Mouse (Mus musculus) midbrain, embryonic 13.5 days (tissue): ENCODE results near the gene Serinc3. TPM values are rescaled to one million over a fixed set of nuclear protein-coding genes. Genes with fewer than 3 reads are reported as not detected.

Experiments used
- ATAC-seq: fragments of 200-750 bp; cut with Nextera tagmentation; 2 replicates; pipeline ENCODE4 v1.8.0; 2017; ENCODE audit warnings: mild to moderate bottlenecking, moderate TSS enrichment, moderate library complexity
- H3K27ac ChIP-seq: fragments of 300-500 bp; sonication (generic); 2 replicates; pipeline ENCODE4 v1.5.1; 2015; ENCODE audit warnings: inconsistent platforms, mild to moderate bottlenecking, moderate library complexity
- H3K27me3 ChIP-seq: fragments of 300-500 bp; sonication (generic); 2 replicates; pipeline ENCODE4 v1.6.1; 2015; ENCODE audit warnings: mild to moderate bottlenecking, inconsistent platforms
- H3K36me3 ChIP-seq: fragments of 300-500 bp; sonication (generic); 2 replicates; pipeline ENCODE4 v1.6.1; 2015; ENCODE audit warnings: mild to moderate bottlenecking, inconsistent platforms
- H3K4me1 ChIP-seq: fragments of 300-500 bp; sonication (generic); replicated peaks from 2 replicates; pipeline ENCODE4 v1.6.1; 2015; ENCODE audit warnings: inconsistent platforms
- H3K4me2 ChIP-seq: fragments of 300-500 bp; sonication (generic); replicated peaks from 2 replicates; pipeline ENCODE4 v1.6.1; 2015; ENCODE audit warnings: moderate library complexity, mild to moderate bottlenecking, inconsistent platforms
- H3K4me3 ChIP-seq: fragments of 300-500 bp; sonication (generic); replicated peaks from 2 replicates; pipeline ENCODE4 v1.5.1; 2015; ENCODE audit warnings: mild to moderate bottlenecking, inconsistent platforms
- H3K9ac ChIP-seq: fragments of 300-500 bp; sonication (generic); replicated peaks from 2 replicates; pipeline ENCODE4 v1.6.1; 2015; ENCODE audit warnings: mild to moderate bottlenecking, inconsistent platforms
- H3K9me3 ChIP-seq: fragments of 300-500 bp; sonication (generic); 2 replicates; pipeline ENCODE4 v1.6.1; 2016; ENCODE audit warnings: mild to moderate bottlenecking, inconsistent platforms
- WGBS: fragments of 180-500 bp; shearing (Covaris S2); methylation state at CpG from one replicate; pipeline ENCODE4 v1.1.7; 2015; 5-methylcytosine and 5-hydroxymethylcytosine counted together
- polyA plus RNA-seq: library from polyadenylated mRNA; unstranded; fragments of >200 nt; fragmentation: Nextera tagmentation; extraction: Ambion mirVana; gene quantifications from 2 replicates; pipeline ENCODE4 v1.2.1, GENCODE M21; 2015

The Serinc3 gene
- polyA plus RNA-seq, 1 experiment from 2014 or later: 31.7 TPM

DNA sequence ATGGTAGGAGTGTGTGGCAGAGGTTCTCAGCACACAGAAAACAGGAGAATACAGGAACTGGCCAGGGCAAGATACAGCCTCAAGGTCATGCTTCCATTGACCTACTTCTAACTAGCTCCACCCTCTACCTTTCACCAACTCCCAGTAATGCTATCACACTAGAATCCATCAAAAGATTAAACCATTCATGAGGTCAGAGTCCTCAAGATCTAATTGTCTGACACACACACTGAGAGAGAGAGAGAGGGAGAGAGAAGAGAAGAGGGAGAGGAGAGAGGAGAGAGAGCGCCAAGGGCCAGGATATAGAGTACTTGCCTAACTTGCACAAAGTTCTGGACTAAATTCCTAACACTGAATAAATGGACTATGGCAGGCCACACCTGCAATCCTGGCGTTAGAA, 37.4 kb upstream of the Serinc3 start:
- Histone ChIP-seq H3K9ac (no peak overlapping the region), H3K4me3 (no peak overlapping the region), H3K4me2 (no peak overlapping the region), H3K9me3 (no peaks in the 10 kb centered on the region), H3K36me3 (0 out of 2 replicates have a peak, but pooled peaks cover 3% of the 10 kb centered on the region), H3K27me3 (no peaks in the 10 kb centered on the region), H3K4me1 (peaks cover 4% of the 10 kb centered on the region), H3K27ac (no peak overlapping the region)
- 92% methylated on average over 2 of the region's 2 CpGs for WGBS
- no peak for ATAC-seq

DNA sequence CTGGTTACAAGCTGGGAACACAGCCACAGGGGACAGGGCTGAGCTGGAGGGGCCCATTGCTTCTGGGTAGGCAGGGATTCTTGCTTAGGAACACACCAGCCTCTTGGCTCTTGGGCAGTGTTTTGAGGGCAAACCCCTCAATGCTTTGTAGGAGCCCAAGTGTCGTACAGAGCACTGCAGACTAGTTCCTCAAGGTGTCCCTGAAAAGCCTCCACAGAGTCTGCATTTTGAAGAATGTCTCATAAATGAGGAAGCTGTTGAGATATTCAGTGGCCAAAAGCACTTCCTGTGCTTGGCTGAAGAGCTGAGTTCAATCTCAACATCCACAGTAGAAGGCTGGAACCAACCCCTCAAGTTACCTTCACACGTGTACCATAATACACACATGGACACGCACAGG, 31.8 kb upstream of the Serinc3 start:
- ATAC-seq: no peak
- H3K36me3 ChIP-seq: 0 out of 2 replicates have a peak, but pooled peaks cover 3% of the 10 kb centered on the region
- H3K27ac ChIP-seq: no peak overlapping the region
- no peaks in the 10 kb centered on the region for H3K27me3 ChIP-seq
- H3K9me3 ChIP-seq: no peaks in the 10 kb centered on the region
- H3K4me2 ChIP-seq: no peak overlapping the region
- H3K9ac ChIP-seq: no peak overlapping the region
- H3K4me1 ChIP-seq: peaks cover 22% of the 10 kb centered on the region
- H3K4me3 ChIP-seq: no peak overlapping the region
- 96% methylated on average over 3 of the region's 3 CpGs for WGBS

DNA sequence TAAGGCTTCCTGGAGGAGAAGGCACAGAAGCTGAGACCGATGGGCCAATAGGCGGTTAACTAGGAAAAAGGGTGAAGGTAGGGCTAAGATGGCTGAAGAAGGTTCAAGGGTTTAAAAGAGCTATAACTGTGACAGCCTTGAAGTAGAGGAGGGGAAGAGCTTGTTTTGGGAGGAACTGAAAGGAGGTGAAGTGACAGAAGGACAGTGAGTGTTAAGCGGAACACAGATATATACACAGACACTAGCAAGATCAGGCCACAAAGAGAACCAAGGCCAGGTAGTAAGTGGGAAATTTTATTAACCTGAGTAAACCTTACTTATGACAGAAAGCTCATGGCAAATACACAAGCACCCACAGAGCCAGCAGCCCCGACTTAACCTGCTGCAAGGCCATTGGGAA, 31.4 kb upstream of the Serinc3 start:
- H3K9me3 ChIP-seq: no peaks in the 10 kb centered on the region
- H3K36me3 ChIP-seq: 0 out of 2 replicates have a peak, but pooled peaks cover 3% of the 10 kb centered on the region
- ATAC-seq: no peak
- no peak overlapping the region for H3K9ac ChIP-seq
- no peak overlapping the region for H3K4me2 ChIP-seq
- no peak overlapping the region for H3K4me3 ChIP-seq
- H3K27ac ChIP-seq: no peak overlapping the region
- WGBS: 92% methylated on average over 4 of the region's 4 CpGs
- H3K27me3 ChIP-seq: no peaks in the 10 kb centered on the region
- H3K4me1 ChIP-seq: peaks cover 22% of the 10 kb centered on the region

DNA sequence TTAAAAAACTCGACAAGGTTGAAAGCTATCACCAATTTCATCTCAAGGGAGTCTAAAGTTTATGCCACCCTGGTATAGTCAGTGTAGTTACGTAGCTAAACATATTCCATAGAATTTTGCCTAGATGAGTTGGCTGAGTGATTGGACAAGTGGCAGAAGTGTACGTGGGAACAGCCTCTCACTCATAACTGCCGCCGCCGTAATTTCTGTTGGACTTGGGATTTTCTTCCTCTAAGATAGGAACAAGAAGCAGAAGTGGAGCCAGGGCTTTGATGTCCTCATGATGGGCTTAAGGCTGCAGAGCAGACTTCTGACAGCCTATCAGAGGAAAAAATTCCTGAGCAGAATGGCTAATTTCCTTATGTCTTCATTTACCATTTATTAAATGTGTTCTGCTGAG, 30.7 kb upstream of the Serinc3 start:
- no peak overlapping the region for H3K4me2 ChIP-seq
- H3K9ac ChIP-seq: no peak overlapping the region
- no peaks in the 10 kb centered on the region for H3K36me3 ChIP-seq
- H3K27me3 ChIP-seq: no peaks in the 10 kb centered on the region
- ATAC-seq: no peak
- peaks cover 22% of the 10 kb centered on the region for H3K4me1 ChIP-seq
- H3K9me3 ChIP-seq: no peaks in the 10 kb centered on the region
- no peak overlapping the region for H3K27ac ChIP-seq
- 72% methylated on average over 6 of the region's 6 CpGs for WGBS
- no peak overlapping the region for H3K4me3 ChIP-seq

GRCm38 (mm10) chr2:163675144-163675619, 30.3 kb upstream of the Serinc3 start:
- no peak for ATAC-seq

GRCm38 (mm10) chr2:163674397-163674796, 29.5 kb upstream of the Serinc3 start:
- Histone ChIP-seq H3K4me3 (no peak overlapping the region), H3K27ac (no peak overlapping the region), H3K27me3 (no peaks in the 10 kb centered on the region), H3K4me2 (no peak overlapping the region), H3K4me1 (peaks cover 22% of the 10 kb centered on the region), H3K9ac (no peak overlapping the region), H3K9me3 (no peaks in the 10 kb centered on the region), H3K36me3 (no peaks in the 10 kb centered on the region)
- WGBS: 72% methylated on average over 5 of the region's 5 CpGs
- no peak for ATAC-seq

More at GRCm38 (mm10) chr2:163675144-163675619, 30.3 kb upstream of the Serinc3 start:
- Histone ChIP-seq H3K27me3 (no peaks in the 10 kb centered on the region), H3K9me3 (no peaks in the 10 kb centered on the region), H3K4me2 (no peak overlapping the region), H3K9ac (no peak overlapping the region), H3K4me1 (peaks cover 22% of the 10 kb centered on the region), H3K4me3 (no peak overlapping the region), H3K27ac (no peak overlapping the region), H3K36me3 (no peaks in the 10 kb centered on the region)
- WGBS: 42% methylated on average over 5 of the region's 5 CpGs

- ATAC-seq: no peak
- H3K36me3 ChIP-seq: no peaks in the 10 kb centered on the region
- H3K9me3 ChIP-seq: no peaks in the 10 kb centered on the region
Observed at GRCm38 (mm10) chr2:163670872-163671594, 26.1 kb upstream of the Serinc3 start.

DNA sequence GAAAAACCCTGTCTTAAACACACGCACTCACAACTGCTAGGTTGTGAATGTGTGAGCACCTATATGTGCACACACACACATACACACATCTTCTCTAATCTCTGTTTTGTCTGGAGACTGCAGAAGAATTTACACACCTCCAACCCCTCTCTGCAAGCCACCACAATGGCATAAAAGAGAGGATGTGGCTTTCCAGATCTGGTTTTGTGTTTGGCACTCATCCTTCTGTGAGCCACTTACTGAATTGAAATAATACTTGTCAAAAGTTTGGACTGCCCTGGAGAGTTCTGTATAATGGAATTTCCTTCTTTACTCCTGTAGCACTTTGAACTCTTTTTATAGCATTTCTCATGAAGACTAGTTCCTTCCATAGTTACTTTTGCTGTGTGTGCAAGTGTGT, 22.1 kb upstream of the Serinc3 start:
- Histone ChIP-seq H3K9ac (no peak overlapping the region), H3K36me3 (no peaks in the 10 kb centered on the region), H3K27ac (no peak overlapping the region), H3K4me2 (no peak overlapping the region), H3K9me3 (no peaks in the 10 kb centered on the region), H3K4me1 (peaks cover 1% of the 10 kb centered on the region; the same call in 1 of the 2 replicates), H3K4me3 (no peak overlapping the region), H3K27me3 (no peaks in the 10 kb centered on the region)
- WGBS: 95% methylated on average over 1 of the region's 1 CpGs
- no peak for ATAC-seq

More at GRCm38 (mm10) chr2:163670872-163671594, 26.1 kb upstream of the Serinc3 start:
- H3K4me3 ChIP-seq: no peak overlapping the region
- no peaks in the 10 kb centered on the region for H3K27me3 ChIP-seq
- H3K9ac ChIP-seq: no peak overlapping the region
- H3K4me1 ChIP-seq: peaks cover 18% of the 10 kb centered on the region
- no peak overlapping the region for H3K27ac ChIP-seq
- no peak overlapping the region for H3K4me2 ChIP-seq
- WGBS: 92% methylated on average over 11 of the region's 11 CpGs

DNA sequence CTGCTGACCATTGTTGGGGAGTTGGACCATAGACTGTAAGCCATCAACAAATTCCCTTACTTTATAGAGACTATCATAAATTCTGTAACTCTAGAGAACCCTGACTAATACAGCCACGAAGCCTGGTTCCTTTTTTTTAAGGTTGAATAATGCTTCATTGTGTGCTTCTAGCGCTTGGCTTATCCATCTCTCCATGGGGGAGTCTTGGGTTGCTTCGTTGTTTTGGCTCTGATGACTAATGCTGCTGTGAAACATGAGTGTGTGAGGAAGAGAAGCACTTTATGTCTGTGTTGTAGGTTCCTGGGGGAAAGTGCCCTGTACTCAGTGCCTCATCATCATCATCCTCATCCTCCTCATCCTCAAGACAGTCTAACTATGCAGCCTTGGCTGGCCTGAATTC, 19.0 kb upstream of the Serinc3 start:
- 70% methylated on average over 3 of the region's 3 CpGs for WGBS
- no peaks in the 10 kb centered on the region for H3K36me3 ChIP-seq
- no peaks in the 10 kb centered on the region for H3K27me3 ChIP-seq
- H3K4me2 ChIP-seq: no peak overlapping the region
- no peak for ATAC-seq
- peaks cover 28% of the 10 kb centered on the region for H3K4me1 ChIP-seq
- H3K9me3 ChIP-seq: no peaks in the 10 kb centered on the region
- H3K4me3 ChIP-seq: no peak overlapping the region
- H3K9ac ChIP-seq: no peak overlapping the region
- no peak overlapping the region for H3K27ac ChIP-seq

GRCm38 (mm10) chr2:163662698-163663221, 17.8 kb upstream of the Serinc3 start:
- Histone ChIP-seq H3K9ac (no peak overlapping the region), H3K27ac (no peak overlapping the region), H3K36me3 (no peaks in the 10 kb centered on the region), H3K9me3 (no peaks in the 10 kb centered on the region), H3K4me3 (no peak overlapping the region), H3K4me2 (no peak overlapping the region), H3K4me1 (peaks cover 29% of the 10 kb centered on the region), H3K27me3 (no peaks in the 10 kb centered on the region)
- WGBS: 74% methylated on average over 2 of the region's 2 CpGs
- ATAC-seq: no peak

DNA sequence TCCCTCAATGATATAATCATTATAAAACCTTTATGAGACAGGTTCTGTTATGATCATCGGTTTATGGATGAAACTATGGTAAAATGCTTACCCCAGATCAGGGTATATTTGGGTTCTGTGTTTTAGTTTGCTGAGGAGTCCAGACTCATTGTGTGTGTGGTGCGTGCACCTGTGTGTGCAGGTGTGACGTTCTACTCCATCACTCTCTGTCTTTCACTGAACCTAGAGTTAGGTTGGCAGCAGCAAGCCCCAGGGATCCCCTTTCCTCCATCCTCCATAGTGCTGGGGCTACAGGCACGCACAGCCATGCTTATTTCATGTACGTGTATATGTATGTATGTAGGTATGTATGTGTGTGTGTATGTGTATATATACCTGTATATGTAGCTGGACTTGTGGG, 17.1 kb upstream of the Serinc3 start:
- Histone ChIP-seq H3K4me1 (peaks cover 31% of the 10 kb centered on the region), H3K9ac (no peak overlapping the region), H3K36me3 (no peaks in the 10 kb centered on the region), H3K27me3 (no peaks in the 10 kb centered on the region), H3K4me3 (no peak overlapping the region), H3K4me2 (no peak overlapping the region), H3K27ac (no peak overlapping the region), H3K9me3 (no peaks in the 10 kb centered on the region)
- 93% methylated on average over 5 of the region's 5 CpGs for WGBS
- no peak for ATAC-seq

- ATAC-seq: no peak
- no peak overlapping the region for H3K9ac ChIP-seq
- H3K4me2 ChIP-seq: no peak overlapping the region
- no peaks in the 10 kb centered on the region for H3K36me3 ChIP-seq
- H3K4me1 ChIP-seq: peaks cover 31% of the 10 kb centered on the region
- 51% methylated on average over 6 of the region's 6 CpGs for WGBS
- H3K27ac ChIP-seq: no peak overlapping the region
- no peaks in the 10 kb centered on the region for H3K9me3 ChIP-seq
- no peaks in the 10 kb centered on the region for H3K27me3 ChIP-seq
- no peak overlapping the region for H3K4me3 ChIP-seq
Observed at GRCm38 (mm10) chr2:163661371-163661850, 16.5 kb upstream of the Serinc3 start.
